Mouse (Mus musculus): ENCODE data around the gene Thra.
A peak's percentile ranks its signal among the peaks of the same experiment; 100 is the strongest.

GRCm38 (mm10) chr11:98809457-98810290, 69.2 kb downstream of the Thra start:
- TF ChIP-seq POLR2A (IDR thresholded peaks at IDR 0.05; ENCODE audit: low read depth, low read length) (peak; percentile 86), CTCF (IDR thresholded peaks at IDR 0.05; ENCODE audit: borderline replicate concordance, insufficient read depth, low read length) (0 out of 2 replicates have a peak, but pooled peaks have one; percentile 2)
